Mouse (Mus musculus) urinary bladder, postnatal 10 days (tissue): ENCODE measurements around the gene Senp6.
"Not testable (repeated sequence)": the region's sequence is repeated elsewhere in the genome, so short reads cannot be mapped to it uniquely, and the experiment has no call there.

Experiments
- DNase-seq: peaks from one replicate; pipeline ENCODE4 v3.0.0; 2022; ENCODE audit warnings: low spot score

Gene Senp6

GRCm38 (mm10) chr9:80066367-80067220 lies at the start of gene Senp6:
TSS of gene Senp6 (plus strand) at chr9:80066903.
- peak; percentile 21 for DNase-seq

GRCm38 (mm10) chr9:80020429-80020828 lies 46.3 kb upstream of the Senp6 start:
- no peak for DNase-seq

DNA sequence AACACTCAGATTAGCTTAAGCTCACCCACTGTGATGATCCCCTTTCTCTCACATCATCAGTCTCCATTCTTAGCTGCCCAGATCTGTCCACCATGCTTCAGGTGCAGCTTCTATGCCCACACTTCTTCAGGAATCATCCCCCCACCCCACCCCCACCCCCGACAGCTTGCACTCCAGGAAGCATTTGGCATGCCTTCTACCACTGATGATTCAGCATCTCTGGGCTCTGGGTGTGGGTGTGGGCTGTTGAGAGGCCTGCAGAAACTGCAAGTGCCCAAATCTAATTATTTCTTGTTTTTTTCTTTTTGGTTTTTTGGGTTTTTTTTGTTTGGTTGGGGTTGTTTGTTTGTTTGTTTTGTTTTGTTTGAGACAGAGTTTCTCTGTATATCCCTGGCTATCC lies 45.1 kb upstream of the Senp6 start:
- no peak for DNase-seq

GRCm38 (mm10) chr9:80022821-80023220 lies 43.9 kb upstream of the Senp6 start:
- no peak for DNase-seq

- not testable (repeated sequence) for DNase-seq
Measured at GRCm38 (mm10) chr9:80025347-80025746, 41.4 kb upstream of the Senp6 start.

DNA sequence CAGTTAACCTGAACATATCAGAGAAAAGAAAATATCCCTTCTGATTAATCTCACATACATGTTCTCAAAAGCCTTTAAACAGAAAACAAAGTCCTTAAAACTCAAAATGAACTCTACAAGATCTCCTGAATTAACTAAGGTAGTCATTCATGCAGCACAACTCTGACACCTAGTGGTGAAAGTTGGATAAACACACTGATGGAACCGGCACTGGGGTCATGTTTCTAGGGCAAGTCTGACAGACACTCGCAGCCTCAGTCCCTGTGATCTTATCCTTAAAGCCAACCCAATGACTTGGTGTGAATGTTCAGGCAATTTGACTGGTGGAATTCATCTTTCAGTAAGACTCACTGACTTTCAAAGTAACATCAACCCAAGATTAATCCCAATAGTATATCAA lies 40.7 kb upstream of the Senp6 start:
- DNase-seq: no peak

DNA sequence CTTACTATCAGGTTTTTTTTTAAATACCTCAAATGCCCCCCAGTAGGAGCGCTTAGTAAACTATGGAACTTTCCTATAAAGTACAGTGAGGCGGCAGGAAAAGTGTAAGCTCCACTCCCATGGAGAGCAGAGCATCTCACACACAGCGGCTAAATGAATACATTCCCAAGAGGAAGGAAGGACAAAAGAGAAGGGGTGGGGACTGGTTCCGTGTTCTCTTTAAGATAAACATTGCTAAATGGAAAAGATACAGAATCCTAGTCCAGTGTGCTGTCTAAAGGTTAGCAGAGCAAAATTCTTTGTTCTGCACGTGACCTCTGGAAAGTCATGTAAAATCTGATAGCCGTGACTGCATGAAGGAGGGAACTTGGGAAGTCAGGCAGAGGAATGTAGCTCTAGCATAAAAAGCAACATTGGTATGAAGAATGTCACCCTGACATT lies 40.1 kb upstream of the Senp6 start:
- DNase-seq: no peak

GRCm38 (mm10) chr9:80037262-80037996 lies 29.3 kb upstream of the Senp6 start:
- no peak for DNase-seq

GRCm38 (mm10) chr9:80037997-80038383 lies 28.7 kb upstream of the Senp6 start:
- no peak for DNase-seq

GRCm38 (mm10) chr9:80039296-80039815 lies 27.3 kb upstream of the Senp6 start:
- no peak for DNase-seq

GRCm38 (mm10) chr9:80044301-80044700 lies 22.4 kb upstream of the Senp6 start:
- DNase-seq: not testable (repeated sequence)

GRCm38 (mm10) chr9:80049271-80049670 lies 17.4 kb upstream of the Senp6 start:
- DNase-seq: not testable (repeated sequence)

GRCm38 (mm10) chr9:80052951-80053350 lies 13.8 kb upstream of the Senp6 start:
- no peak for DNase-seq

GRCm38 (mm10) chr9:80057690-80058089 lies 9.0 kb upstream of the Senp6 start:
- no peak for DNase-seq

- DNase-seq: not testable (repeated sequence)
Measured at GRCm38 (mm10) chr9:80065495-80065894, 1.2 kb upstream of the Senp6 start.

DNA sequence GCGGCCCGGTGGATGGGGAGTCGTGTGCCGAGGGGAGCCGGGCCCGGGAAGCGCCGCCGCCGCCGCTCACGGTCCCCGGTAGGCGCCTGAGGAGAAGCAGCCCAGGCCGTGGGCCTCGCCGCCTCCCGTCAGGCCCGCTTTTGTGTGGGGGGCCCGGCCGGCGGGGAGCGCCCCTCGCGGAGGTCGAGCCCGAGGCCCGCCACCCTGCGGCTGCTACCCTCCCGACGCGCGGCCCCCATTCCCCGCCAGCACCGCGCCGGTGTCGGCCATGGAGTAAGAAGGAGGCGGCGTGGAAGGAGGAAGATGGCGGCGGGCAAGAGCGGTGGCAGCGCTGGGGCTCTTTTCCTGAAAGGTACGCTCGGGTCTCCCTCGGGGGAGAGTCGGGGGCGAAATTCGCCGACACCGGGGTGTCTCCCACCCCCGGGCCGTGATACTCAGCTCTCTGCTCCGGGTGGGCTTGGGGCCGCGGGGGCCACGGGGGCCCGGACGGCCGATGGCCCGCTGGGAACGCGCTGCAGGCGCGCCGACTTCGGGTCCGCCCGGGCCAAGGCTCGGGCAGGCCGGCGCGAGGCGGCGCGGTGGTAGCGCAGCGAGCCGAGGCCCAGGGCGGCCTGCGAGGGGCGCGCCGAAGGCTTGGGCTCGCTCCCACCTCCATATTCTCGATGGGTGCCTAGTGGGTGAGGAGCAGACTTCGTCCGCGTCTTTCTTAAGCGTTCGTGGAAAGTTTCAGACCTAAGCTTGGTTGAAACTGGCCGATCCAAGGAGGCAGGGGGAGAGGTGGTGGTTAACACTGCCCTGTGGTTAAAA lies 721 bp downstream of the Senp6 start:
- DNase-seq: peak; percentile 15

DNA sequence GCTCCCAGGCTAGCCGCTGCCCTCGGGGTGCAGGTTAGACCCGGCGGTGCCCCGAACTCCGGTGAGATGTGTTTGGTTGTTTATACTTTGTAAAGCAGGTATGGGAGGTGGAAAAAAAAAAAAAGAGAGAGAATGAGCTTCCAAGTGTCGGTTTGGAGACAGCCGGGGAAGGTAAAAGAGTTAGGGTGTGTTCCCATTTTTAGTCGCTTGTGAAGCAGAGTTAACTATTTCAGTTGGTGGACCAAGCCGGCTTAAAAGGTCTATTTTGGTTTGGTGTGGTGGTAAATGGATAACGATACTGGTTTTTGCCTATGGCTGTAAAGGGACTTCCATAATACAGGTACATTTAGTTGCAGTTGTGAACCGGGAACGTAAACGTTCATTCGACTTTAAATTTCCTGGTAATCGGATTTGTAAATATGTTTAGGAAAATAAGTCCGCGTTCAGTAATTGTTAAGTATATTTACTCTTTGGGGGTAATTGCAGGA lies 1.4 kb downstream of the Senp6 start:
- no peak for DNase-seq

GRCm38 (mm10) chr9:80068735-80069315 lies 2.1 kb downstream of the Senp6 start:
- DNase-seq: no peak

DNA sequence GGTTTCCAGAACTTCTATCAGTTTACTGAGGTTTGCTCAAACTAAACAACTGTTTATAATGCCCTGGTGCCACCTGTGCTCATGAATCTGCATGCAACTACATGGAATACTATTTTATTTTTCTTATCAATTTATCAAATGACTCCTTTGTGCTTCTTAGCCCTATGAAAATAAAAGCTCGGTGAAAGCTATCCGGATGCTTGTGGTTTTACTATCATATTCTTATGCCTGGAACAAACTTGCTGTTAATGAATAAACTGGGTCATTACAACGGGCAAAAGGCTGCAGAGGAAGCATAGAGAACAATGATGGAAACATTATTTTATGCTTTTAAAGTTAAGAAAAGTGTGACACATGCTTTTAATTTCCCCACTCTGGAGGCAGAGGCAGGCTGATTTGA lies 3.3 kb downstream of the Senp6 start:
- DNase-seq: no peak

- DNase-seq: no peak
Measured at GRCm38 (mm10) chr9:80071616-80072015, 4.9 kb downstream of the Senp6 start.

GRCm38 (mm10) chr9:80074067-80074466 lies 7.4 kb downstream of the Senp6 start:
- DNase-seq: no peak

DNA sequence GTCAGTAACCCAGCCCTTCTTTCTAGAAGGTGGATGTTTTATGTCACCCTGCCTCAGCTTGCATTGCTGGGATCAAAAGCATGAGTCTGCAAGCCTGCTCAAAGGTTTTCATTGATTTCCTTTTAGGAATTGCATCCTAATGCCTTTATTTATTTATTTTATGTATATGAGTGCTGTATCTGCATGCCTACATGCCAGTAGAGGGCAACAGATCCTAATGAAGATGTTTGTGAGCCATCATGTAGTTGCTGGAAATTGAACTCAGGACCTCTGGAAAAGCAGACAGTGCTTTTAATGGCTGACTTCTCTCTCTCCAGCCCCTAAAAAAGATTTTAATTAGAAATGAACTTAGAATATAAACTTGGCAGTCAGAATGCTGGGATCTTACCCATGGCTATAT lies 8.2 kb downstream of the Senp6 start:
- no peak for DNase-seq
